Mouse (Mus musculus) heart, postnatal 0 days (tissue): ENCODE data around the gene Tdp1.

Experiments
- CTCF ChIP-seq: IDR thresholded peaks from 2 replicates; pipeline ENCODE4 v1.5.1; 2016; ENCODE audit warnings: antibody characterized with exemption, control low read depth, low read depth
- EP300 ChIP-seq: IDR thresholded peaks from 2 replicates; pipeline ENCODE4 v1.6.1; 2016; ENCODE audit warnings: antibody characterized with exemption, low read depth

- TF ChIP-seq CTCF (no peak), EP300 (no peak)
Measured at GRCm38 (mm10) chr12:99965203-99966115, 81.1 kb downstream of the Tdp1 start.
